Mouse (Mus musculus): Measurements from ENCODE around the gene H2-Q7.
"Not testable (repeated sequence)": the region's sequence is repeated elsewhere in the genome, so short reads cannot be mapped to it uniquely, and the experiment has no call there.

The H2-Q7 gene

GRCm38 (mm10) chr17:35437386-35437936 lies 1.5 kb upstream of the H2-Q7 start:
- not testable (repeated sequence) for DNase-seq

GRCm38 (mm10) chr17:35438395-35438794 lies 560 bp upstream of the H2-Q7 start:
- not testable (repeated sequence) for DNase-seq

- DNase-seq = not testable (repeated sequence)
Observed at GRCm38 (mm10) chr17:35439295-35439747, 366 bp downstream of the H2-Q7 start.

GRCm38 (mm10) chr17:35439925-35440645 lies 1.1 kb downstream of the H2-Q7 start:
- not testable (repeated sequence) for DNase-seq

- DNase-seq = not testable (repeated sequence)
Observed at GRCm38 (mm10) chr17:35442376-35442775, 3.4 kb downstream of the H2-Q7 start.

- DNase-seq = not testable (repeated sequence)
Observed at GRCm38 (mm10) chr17:35444510-35444909, 5.6 kb downstream of the H2-Q7 start.

- not testable (repeated sequence) for DNase-seq
Observed at GRCm38 (mm10) chr17:35458247-35458646, 19.3 kb downstream of the H2-Q7 start.

- not testable (repeated sequence) for DNase-seq
Observed at GRCm38 (mm10) chr17:35460513-35461341, 21.8 kb downstream of the H2-Q7 start.

- DNase-seq = peak; percentile 19
Observed at GRCm38 (mm10) chr17:35465651-35466050, 26.7 kb downstream of the H2-Q7 start.

GRCm38 (mm10) chr17:35468936-35469335 lies 30.0 kb downstream of the H2-Q7 start:
- DNase-seq = not testable (repeated sequence)

- DNase-seq = peak; percentile 6
Observed at GRCm38 (mm10) chr17:35469842-35470751, 31.1 kb downstream of the H2-Q7 start, which contains the start of gene H2-Q10. Gene H2-Q10 (plus strand): TSS chr17:35470089.

- peak; percentile 64 for DNase-seq
Observed at GRCm38 (mm10) chr17:35484066-35484465, 45.1 kb downstream of the H2-Q7 start.

- DNase-seq = no peak
Observed at GRCm38 (mm10) chr17:35485702-35486101, 46.7 kb downstream of the H2-Q7 start.

- no peak for DNase-seq
Observed at GRCm38 (mm10) chr17:35486726-35487125, 47.8 kb downstream of the H2-Q7 start.

- DNase-seq = no peak
Observed at GRCm38 (mm10) chr17:35488041-35488440, 49.1 kb downstream of the H2-Q7 start.

GRCm38 (mm10) chr17:35490320-35490719 lies 51.4 kb downstream of the H2-Q7 start:
- DNase-seq = no peak

Measured in thymus, postnatal 14 days (tissue).